Mouse (Mus musculus): ENCODE measurements around the gene Nphs1. TPM values are rescaled to one million over a fixed set of nuclear protein-coding genes. Genes with fewer than 3 reads are reported as not detected.

Nphs1 gene
- total and polyA plus RNA-seq, 3 experiments: 1.0 to 2.4 TPM; not detected in 1

DNA sequence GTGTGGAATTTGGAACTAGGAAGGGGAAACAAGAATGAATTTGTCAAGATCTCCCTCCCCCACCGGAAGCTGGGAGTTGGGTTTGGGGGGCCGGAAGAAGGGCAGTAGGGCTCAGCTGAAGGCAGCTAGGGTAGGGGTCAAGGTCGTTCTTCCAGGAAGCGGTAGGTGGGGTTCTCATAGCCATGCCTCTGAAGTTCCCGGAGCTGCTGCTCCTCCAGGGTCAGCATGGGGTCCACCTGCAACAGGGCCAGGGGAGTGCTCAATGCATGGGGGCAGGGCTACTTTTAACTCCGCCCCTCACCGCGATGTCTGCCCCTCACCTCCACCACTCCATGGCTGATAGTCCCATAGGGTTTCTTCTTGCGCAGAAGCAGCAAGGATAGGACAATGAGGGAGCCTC is 23.0 kb upstream of the Nphs1 start:
- no peak overlapping the region for H3K4me3 ChIP-seq (replicated peaks in 1 of 3; ENCODE audit: low read depth in 2 of 3, low read length in 2 of 3, poor library complexity in 1 of 3)
- no peak overlapping the region for H3K9ac ChIP-seq (ENCODE audit: insufficient read depth, low read depth)
- no peak overlapping the region for H3K27ac ChIP-seq (ENCODE audit: insufficient read depth, low read depth)
- DNase-seq (ENCODE audit: extremely low read depth): no peak
- no peaks in the 10 kb centered on the region for H3K79me2 ChIP-seq (replicated peaks; ENCODE audit: control insufficient read depth, extremely low read depth, insufficient read depth, poor library complexity, severe bottlenecking)
- no peak for TF ChIP-seq KAT2A (IDR thresholded peaks at IDR 0.05; ENCODE audit: insufficient replicate concordance, low read length)
- no peak for TF ChIP-seq ZKSCAN1 (IDR thresholded peaks at IDR 0.05; ENCODE audit: borderline replicate concordance, low read depth, low read length)
- no peak for TF ChIP-seq TCF12 (IDR thresholded peaks at IDR 0.05; ENCODE audit: low read depth, low read length)
- TF ChIP-seq MXI1 (IDR thresholded peaks at IDR 0.05; ENCODE audit: low read depth, low read length): no peak
- no peak for TF ChIP-seq RCOR1 (conservative IDR thresholded peaks at IDR 0.05; ENCODE audit: low read depth, low read length)
- TF ChIP-seq E2F4 (IDR thresholded peaks at IDR 0.05; ENCODE audit: insufficient replicate concordance, low read depth, low read length): no peak
- no peak for TF ChIP-seq ETS1 (conservative IDR thresholded peaks at IDR 0.05; ENCODE audit: low read depth, low read length)
- no peak for TF ChIP-seq CHD1 (IDR thresholded peaks at IDR 0.05; ENCODE audit: low read depth, low read length)
- TF ChIP-seq MAZ (IDR thresholded peaks at IDR 0.05; ENCODE audit: low read depth, low read length): no peak
- TF ChIP-seq IRF4 (IDR thresholded peaks at IDR 0.05; ENCODE audit: low read depth, low read length): no peak
- TF ChIP-seq NELFE (IDR thresholded peaks at IDR 0.05; ENCODE audit: low read depth, low read length): no peak
- TF ChIP-seq ZNF384 (IDR thresholded peaks at IDR 0.05; ENCODE audit: low read depth, low read length): no peak
- no peak for TF ChIP-seq HCFC1 (IDR thresholded peaks at IDR 0.05; ENCODE audit: low read depth, low read length)
- no peak for TF ChIP-seq CHD2 (IDR thresholded peaks at IDR 0.05; ENCODE audit: low read length)
- no peak for TF ChIP-seq ZC3H11A (IDR thresholded peaks at IDR 0.05; ENCODE audit: low read depth, low read length)
- TF ChIP-seq JUND (conservative IDR thresholded peaks at IDR 0.05; ENCODE audit: low read depth, low read length): no peak
- TF ChIP-seq BHLHE40 (IDR thresholded peaks at IDR 0.05; ENCODE audit: low read depth, low read length): no peak
- TF ChIP-seq ZMIZ1 (IDR thresholded peaks at IDR 0.05; ENCODE audit: low read depth, low read length): no peak
- TF ChIP-seq USF1 (IDR thresholded peaks at IDR 0.05; ENCODE audit: low read depth, low read length): no peak
- no peak for TF ChIP-seq MAX (IDR thresholded peaks at IDR 0.05; ENCODE audit: low read length)
- in situ Hi-C loops (cut with MboI; ENCODE audit: low pct_ligation_motif_present, low pct_unique_long_range_greater_than_20kb, low sequenced_read_pairs) (loop anchor here (5.0 kb wide), 2 partner anchors 37 to 73 kb away; partner anchors contain the start of gene Lrfn3), dilution Hi-C loops (cut with MboI; ENCODE audit: extremely low pct_ligation_motif_present, extremely low pct_unique_long_range_greater_than_20kb, low sequenced_read_pairs) (no loop called here)
- H3K27me3 ChIP-seq (replicated peaks): peaks cover 57% of the 10 kb centered on the region
- H3K4me1 ChIP-seq (ENCODE audit: control insufficient read depth in 1 of 2, insufficient read depth in 2 of 2): peaks cover 6 to 14% of the 10 kb centered on the region in 2 experiments
- H3K9me3 ChIP-seq (replicated peaks; ENCODE audit: low read length): no peaks in the 10 kb centered on the region
- no peak overlapping the region for H3K4me2 ChIP-seq (ENCODE audit: insufficient read depth, low read depth, poor library complexity, severe bottlenecking)
- no peaks in the 10 kb centered on the region for H3K36me3 ChIP-seq (replicated peaks in 1 of 2; ENCODE audit: control insufficient read depth in 1 of 2, insufficient read depth in 1 of 2, low read length in 1 of 2)

GRCm38 (mm10) chr7:30436879-30437278 is 21.2 kb upstream of the Nphs1 start:
- dilution Hi-C loops (cut with MboI; ENCODE audit: extremely low pct_ligation_motif_present, extremely low pct_unique_long_range_greater_than_20kb, low sequenced_read_pairs) (no loop called here), in situ Hi-C loops (cut with MboI; ENCODE audit: low pct_ligation_motif_present, low pct_unique_long_range_greater_than_20kb, low sequenced_read_pairs) (loop anchor here (5.0 kb wide), 2 partner anchors 35 to 75 kb away; partner anchors contain the start of gene Lrfn3)
- H3K79me2 ChIP-seq (replicated peaks; ENCODE audit: control insufficient read depth, extremely low read depth, insufficient read depth, poor library complexity, severe bottlenecking): no peaks in the 10 kb centered on the region
- DNase-seq (ENCODE audit: extremely low read depth): no peak
- no peaks in the 10 kb centered on the region for H3K36me3 ChIP-seq (replicated peaks in 1 of 2; ENCODE audit: control insufficient read depth in 1 of 2, insufficient read depth in 1 of 2, low read length in 1 of 2)
- peaks cover 70% of the 10 kb centered on the region for H3K27me3 ChIP-seq (replicated peaks)
- H3K4me1 ChIP-seq (ENCODE audit: control insufficient read depth in 1 of 2, insufficient read depth in 2 of 2): no peaks in the 10 kb centered on the region
- no peak overlapping the region for H3K4me2 ChIP-seq (ENCODE audit: insufficient read depth, low read depth, poor library complexity, severe bottlenecking)
- H3K9me3 ChIP-seq (replicated peaks; ENCODE audit: low read length): no peaks in the 10 kb centered on the region
- no peak overlapping the region for H3K4me3 ChIP-seq (replicated peaks in 1 of 3; ENCODE audit: low read depth in 2 of 3, low read length in 2 of 3, poor library complexity in 1 of 3)
- TF ChIP-seq CTCF (conservative IDR thresholded peaks at IDR 0.05 in 1 of 2, IDR thresholded peaks at IDR 0.05 in 1 of 2; ENCODE audit: low read depth in 2 of 2, low read length in 2 of 2): no peak
- no peak for TF ChIP-seq RCOR1 (conservative IDR thresholded peaks at IDR 0.05; ENCODE audit: low read depth, low read length)
- TF ChIP-seq TCF12 (IDR thresholded peaks at IDR 0.05; ENCODE audit: low read depth, low read length): no peak
- peak; percentile 47; the same call in 1 of the 2 replicates for TF ChIP-seq ELF1 (IDR thresholded peaks at IDR 0.05; ENCODE audit: low read depth, low read length)
- TF ChIP-seq USF2 (conservative IDR thresholded peaks at IDR 0.05; ENCODE audit: low read depth, low read length): no peak
- no peak for TF ChIP-seq NELFE (IDR thresholded peaks at IDR 0.05; ENCODE audit: low read depth, low read length)
- TF ChIP-seq GABPA (IDR thresholded peaks at IDR 0.05; ENCODE audit: insufficient replicate concordance, low read depth, low read length): no peak
- TF ChIP-seq TBP (conservative IDR thresholded peaks at IDR 0.05; ENCODE audit: low read depth, low read length): 0 out of 2 replicates have a peak, but pooled peaks have one; percentile 38
- no peak for TF ChIP-seq USF1 (IDR thresholded peaks at IDR 0.05; ENCODE audit: low read depth, low read length)
- TF ChIP-seq MXI1 (IDR thresholded peaks at IDR 0.05; ENCODE audit: low read depth, low read length): no peak
- H3K9ac ChIP-seq (ENCODE audit: insufficient read depth, low read depth): no peak overlapping the region
- H3K27ac ChIP-seq (ENCODE audit: insufficient read depth, low read depth): no peak overlapping the region

All from CH12.LX (cell line).